In the genomic region with DNA sequence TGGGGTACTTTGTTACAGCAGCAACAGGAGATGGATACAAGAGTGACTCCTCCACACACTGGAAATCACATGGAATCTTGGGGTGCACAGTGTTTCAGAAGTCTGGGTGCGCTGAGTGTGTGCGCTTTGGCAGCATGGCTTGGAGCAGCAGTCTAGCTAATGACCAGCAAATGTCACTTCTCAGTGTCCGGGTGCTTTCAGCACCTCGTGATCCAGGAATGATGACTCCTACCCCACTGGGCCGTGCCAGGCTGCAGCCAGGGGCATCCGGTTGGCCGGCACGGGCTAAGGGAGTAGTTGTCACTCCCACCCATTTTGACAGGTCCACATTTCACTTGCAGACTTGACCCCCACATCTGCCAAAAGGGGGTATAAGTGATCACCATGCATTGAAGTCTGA, we compare ENCODE assay signal across 11 mouse cellular contexts.
"Had no signal": no experiment of that assay in that cellular context is flagged by ENCODE, and none has a peak within 500 bp of the region (broad histone marks: within the 10 kb centered on the region; RNA-seq: fewer than 3 reads in every experiment).

No protein-coding gene starts in this region.

- H3K27ac ChIP-seq: limb, embryonic 15.5 days; liver, embryonic 12.5 days; lung, embryonic 15.5 days; macrophage; midbrain, embryonic 12.5 days; stomach, embryonic 15.5 days had no signal

- H3K36me3 ChIP-seq: limb, embryonic 15.5 days; liver, embryonic 12.5 days; lung, embryonic 15.5 days; midbrain, embryonic 12.5 days; stomach, embryonic 15.5 days had no signal

- H3K4me1 ChIP-seq: liver, embryonic 12.5 days; megakaryocyte, embryonic 14.5 days had no signal

- DNase-seq: lung, postnatal 14 days; right cerebral cortex, postnatal 14 days; thymus, adult 2 months; thymus, postnatal 25 days had no signal

- H3K9me3 ChIP-seq: limb, embryonic 15.5 days; liver, embryonic 12.5 days; lung, embryonic 15.5 days; megakaryocyte, embryonic 14.5 days; midbrain, embryonic 12.5 days; stomach, embryonic 15.5 days had no signal

- H3K4me3 ChIP-seq: limb, embryonic 15.5 days; liver, embryonic 12.5 days; lung, embryonic 15.5 days; megakaryocyte, embryonic 14.5 days; midbrain, embryonic 12.5 days; stomach, embryonic 15.5 days had no signal

- H3K27me3 ChIP-seq: limb, embryonic 15.5 days; liver, embryonic 12.5 days; lung, embryonic 15.5 days; midbrain, embryonic 12.5 days; stomach, embryonic 15.5 days had no signal
